Comparison of ENCODE assay signal across 15 mouse cellular contexts in the genomic region with DNA sequence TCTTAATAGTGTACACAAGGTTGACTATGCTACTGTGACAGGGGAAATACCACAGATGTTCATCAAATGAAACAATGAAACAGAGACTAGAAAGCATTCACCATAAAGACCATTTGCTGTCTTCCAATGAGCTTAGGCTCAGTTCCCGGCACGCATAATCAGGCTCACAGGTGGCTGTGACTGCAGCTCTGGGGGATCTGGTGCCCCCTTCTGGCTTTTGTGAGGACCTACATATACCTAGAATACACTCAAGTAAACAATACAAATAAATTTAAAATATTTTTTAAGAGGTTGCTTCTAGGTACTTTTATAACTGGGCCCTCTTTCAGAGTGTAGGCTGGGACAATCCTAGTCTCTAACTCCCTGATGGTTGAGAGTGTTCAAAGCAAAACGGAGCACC.
DNase-seq lines count a peak whose midpoint lies in the region; ATAC-seq and TF ChIP-seq lines count a peak whose summit lies in the region.
"Had no signal": no experiment of that assay in that cellular context is flagged by ENCODE, and none has a peak within 500 bp of the region (broad histone marks: within the 10 kb centered on the region; RNA-seq: fewer than 3 reads in every experiment).

No protein-coding gene starts in this region.

- no peaks in the 10 kb centered on the region for H3K79me2 ChIP-seq in MEL (ENCODE audit: control insufficient read depth, insufficient read depth, low read length, poor library complexity)

- peak; percentile 37 for TF ChIP-seq RAD21 in MEL (IDR thresholded peaks at IDR 0.05; ENCODE audit: low read depth, low read length)

- 85% methylated on average over 3 of the region's 3 CpGs for WGBS in forebrain, postnatal 0 days
- 73% methylated on average over 3 of the region's 3 CpGs for WGBS in forebrain, embryonic 12.5 days
- WGBS in liver, embryonic 14.5 days (ENCODE audit: insufficient replicate concordance), result 64% methylated on average over 3 of the region's 3 CpGs
- 88% methylated on average over 3 of the region's 3 CpGs for WGBS in hindbrain, embryonic 14.5 days

- no peak overlapping the region for H3K27ac ChIP-seq in forebrain, postnatal 0 days (ENCODE audit: low read depth, low read length)
- H3K27ac ChIP-seq in forebrain, embryonic 12.5 days, result no peak overlapping the region
- H3K27ac ChIP-seq in liver, embryonic 14.5 days, result no peak overlapping the region
- no peak overlapping the region for H3K27ac ChIP-seq in MEL (ENCODE audit: control insufficient read depth, low read depth, low read length)
- no peak overlapping the region for H3K27ac ChIP-seq in hindbrain, embryonic 14.5 days

- TF ChIP-seq POLR2A in MEL (IDR thresholded peaks at IDR 0.05; ENCODE audit: control insufficient read depth in 1 of 2, insufficient read depth in 1 of 2, low read depth in 1 of 2, low read length in 2 of 2, poor library complexity in 1 of 2), result no peak

- H3K9me3 ChIP-seq in forebrain, postnatal 0 days (ENCODE audit: low read length), result peaks cover 7% of the 10 kb centered on the region; the same call in 1 of the 2 replicates
- peaks cover 10% of the 10 kb centered on the region; the same call in 1 of the 2 replicates for H3K9me3 ChIP-seq in forebrain, embryonic 12.5 days
- H3K9me3 ChIP-seq in liver, embryonic 14.5 days (ENCODE audit: control insufficient read depth, low read length), result no peaks in the 10 kb centered on the region
- H3K9me3 ChIP-seq in MEL (replicated peaks; ENCODE audit: insufficient read depth, low read length), result no peaks in the 10 kb centered on the region
- peaks cover 9% of the 10 kb centered on the region; the same call in 1 of the 2 replicates for H3K9me3 ChIP-seq in hindbrain, embryonic 14.5 days (ENCODE audit: control insufficient read depth, low read length)

- no peak overlapping the region for H3K4me2 ChIP-seq in forebrain, postnatal 0 days (ENCODE audit: low read depth)
- no peak overlapping the region for H3K4me2 ChIP-seq in forebrain, embryonic 12.5 days
- H3K4me2 ChIP-seq in liver, embryonic 14.5 days (ENCODE audit: low read depth), result no peak overlapping the region
- no peak overlapping the region for H3K4me2 ChIP-seq in hindbrain, embryonic 14.5 days (replicated peaks)
- H3K4me2 ChIP-seq: heart, embryonic 11.5 days had no signal

- no peak for DNase-seq in forebrain, postnatal 0 days
- DNase-seq in liver, embryonic 14.5 days (ENCODE audit: low read depth in 3 of 3, low spot score in 3 of 3), result no peak
- DNase-seq in liver (no peak), MEL (ENCODE audit: low read depth, low spot score) (peak; percentile 49)
- DNase-seq in naive thymus-derived CD4-positive, alpha-beta T cell, adult 2 months (ENCODE audit: low read depth), result peak; percentile 32
- DNase-seq in hindbrain, embryonic 14.5 days (ENCODE audit: low spot score), result no peak
- DNase-seq: adrenal gland, postnatal 36 days; cerebellum, adult 18-20 months; kidney, adult 18-20 months; lung, adult 18-20 months; right cerebral cortex, postnatal 25 days had no signal

- no peak overlapping the region for H3K9ac ChIP-seq in forebrain, postnatal 0 days
- no peak overlapping the region for H3K9ac ChIP-seq in forebrain, embryonic 12.5 days
- no peak overlapping the region for H3K9ac ChIP-seq in liver, embryonic 14.5 days (replicated peaks)
- no peak overlapping the region for H3K9ac ChIP-seq in MEL (ENCODE audit: control insufficient read depth, low read depth, low read length, poor library complexity, severe bottlenecking)
- H3K9ac ChIP-seq in hindbrain, embryonic 14.5 days, result no peak overlapping the region

- H3K4me3 ChIP-seq in forebrain, postnatal 0 days (ENCODE audit: low read depth, low read length), result no peak overlapping the region
- H3K4me3 ChIP-seq in forebrain, embryonic 12.5 days (replicated peaks), result no peak overlapping the region
- H3K4me3 ChIP-seq in liver, embryonic 14.5 days (ENCODE audit: insufficient read depth in 1 of 2, low read depth in 2 of 2, low read length in 2 of 2), result no peak overlapping the region
- H3K4me3 ChIP-seq in MEL (ENCODE audit: control insufficient read depth in 1 of 2, insufficient read depth in 1 of 2, low read depth in 2 of 2, low read length in 2 of 2), result no peak overlapping the region
- H3K4me3 ChIP-seq in hindbrain, embryonic 14.5 days (replicated peaks; ENCODE audit: low read length), result no peak overlapping the region
- H3K4me3 ChIP-seq: myocyte had no signal

- TF ChIP-seq EP300 in liver, embryonic 14.5 days (IDR thresholded peaks at IDR 0.05; ENCODE audit: low read depth), result no peak
- TF ChIP-seq EP300 in MEL (IDR thresholded peaks at IDR 0.05; ENCODE audit: low read depth in 1 of 2, low read length in 2 of 2), result no peak

- TF ChIP-seq CTCF in forebrain, postnatal 0 days (IDR thresholded peaks at IDR 0.05; ENCODE audit: low read depth), result 0 out of 2 replicates have a peak, but pooled peaks have one; percentile 5
- TF ChIP-seq CTCF in liver, embryonic 14.5 days (IDR thresholded peaks at IDR 0.05; ENCODE audit: low read depth), result 0 out of 2 replicates have a peak, but pooled peaks have one; percentile 16
- peak; percentile 17 to 57 (median 45); a peak in 5 of 6 replicates for TF ChIP-seq CTCF in MEL (IDR thresholded peaks at IDR 0.05 in 2 of 3, conservative IDR thresholded peaks at IDR 0.05 in 1 of 3; ENCODE audit: control insufficient read depth in 1 of 3, insufficient read depth in 1 of 3, low read depth in 2 of 3, low read length in 3 of 3, poor library complexity in 1 of 3, severe bottlenecking in 1 of 3)

- H3K27me3 ChIP-seq in forebrain, postnatal 0 days (ENCODE audit: insufficient read depth, low read length), result no peaks in the 10 kb centered on the region
- peaks cover 4% of the 10 kb centered on the region; the same call in 1 of the 2 replicates for H3K27me3 ChIP-seq in forebrain, embryonic 12.5 days
- H3K27me3 ChIP-seq in liver, embryonic 14.5 days (ENCODE audit: control insufficient read depth, insufficient read depth, low read length), result no peaks in the 10 kb centered on the region
- no peaks in the 10 kb centered on the region; a peak in 1 of 4 replicates for H3K27me3 ChIP-seq in MEL (ENCODE audit: control insufficient read depth in 1 of 2, insufficient read depth in 2 of 2, low read length in 2 of 2)
- H3K27me3 ChIP-seq in hindbrain, embryonic 14.5 days (ENCODE audit: control insufficient read depth, insufficient read depth, low read length), result no peaks in the 10 kb centered on the region

- no peaks in the 10 kb centered on the region; the same call in 1 of the 2 replicates for H3K4me1 ChIP-seq in forebrain, postnatal 0 days (ENCODE audit: insufficient read depth)
- peaks cover 4% of the 10 kb centered on the region; the same call in 1 of the 2 replicates for H3K4me1 ChIP-seq in forebrain, embryonic 12.5 days
- H3K4me1 ChIP-seq in liver, embryonic 14.5 days (replicated peaks; ENCODE audit: control insufficient read depth in 2 of 2, insufficient read depth in 2 of 2, low read length in 1 of 2), result no peaks in the 10 kb centered on the region
- H3K4me1 ChIP-seq in MEL (ENCODE audit: control insufficient read depth in 1 of 2, insufficient read depth in 2 of 2, low read length in 2 of 2), result no peaks in the 10 kb centered on the region
- H3K4me1 ChIP-seq in hindbrain, embryonic 14.5 days (replicated peaks; ENCODE audit: control insufficient read depth, insufficient read depth, low read length), result 0 out of 2 replicates have a peak, but pooled peaks cover 9% of the 10 kb centered on the region

- H3K36me3 ChIP-seq in forebrain, postnatal 0 days (ENCODE audit: insufficient read depth), result no peaks in the 10 kb centered on the region
- H3K36me3 ChIP-seq in forebrain, embryonic 12.5 days (replicated peaks), result no peaks in the 10 kb centered on the region
- no peaks in the 10 kb centered on the region for H3K36me3 ChIP-seq in liver, embryonic 14.5 days (replicated peaks; ENCODE audit: control insufficient read depth, insufficient read depth, low read depth)
- H3K36me3 ChIP-seq in MEL (ENCODE audit: control insufficient read depth in 1 of 2, insufficient read depth in 2 of 2, low read length in 2 of 2), result peaks cover 0 to 3% of the 10 kb centered on the region in 2 experiments; a peak in 1 of 4 replicates
- H3K36me3 ChIP-seq in hindbrain, embryonic 14.5 days (replicated peaks; ENCODE audit: control insufficient read depth, insufficient read depth), result no peaks in the 10 kb centered on the region

- ATAC-seq in forebrain, postnatal 0 days, result no peak
- no peak for ATAC-seq in forebrain, embryonic 12.5 days (ENCODE audit: low FRiP score)
- no peak for ATAC-seq in liver, embryonic 14.5 days (ENCODE audit: insufficient read depth)
- ATAC-seq in monocyte, adult 5-6 weeks (replicated peaks; ENCODE audit: insufficient number of reproducible peaks, low FRiP score, low TSS enrichment, poor library complexity, severe bottlenecking), result no peak
- ATAC-seq in hindbrain, embryonic 14.5 days (ENCODE audit: low FRiP score), result no peak

TF ChIP-seq in MEL, 35 proteins besides CTCF, POLR2A, EP300 and RAD21:
- TF ChIP-seq SMC3 (IDR thresholded peaks at IDR 0.05; ENCODE audit: low read depth, low read length), result peak; percentile 56
- TF ChIP-seq MAX (IDR thresholded peaks at IDR 0.05; ENCODE audit: low read length), result no peak
TF ChIP-seq in MEL: peak in this region for 1.

Comparison
In these comparisons a context has a peak if more than half of its experiments do, and no peak if none do; other contexts are left out.
1. DNase-seq: peak in MEL (single experiment) and naive thymus-derived CD4-positive, alpha-beta T cell, adult 2 months (single experiment); none in forebrain, postnatal 0 days (single experiment), liver, embryonic 14.5 days (0 of 3), liver (single experiment) and hindbrain, embryonic 14.5 days (single experiment).
2. Peak in every context shown above with its lines, with median percentiles within 50 percentile points of each other: CTCF ChIP-seq.